Mouse (Mus musculus) liver, adult (tissue): ENCODE results near the gene Diexf.

Source experiments
- GATA4 ChIP-seq: IDR thresholded peaks from 2 replicates; pipeline ENCODE4 v1.6.1; 2014; ENCODE audit warnings: mild to moderate bottlenecking, low read length; ENCODE audit not compliant: insufficient replicate concordance

Diexf gene

DNA sequence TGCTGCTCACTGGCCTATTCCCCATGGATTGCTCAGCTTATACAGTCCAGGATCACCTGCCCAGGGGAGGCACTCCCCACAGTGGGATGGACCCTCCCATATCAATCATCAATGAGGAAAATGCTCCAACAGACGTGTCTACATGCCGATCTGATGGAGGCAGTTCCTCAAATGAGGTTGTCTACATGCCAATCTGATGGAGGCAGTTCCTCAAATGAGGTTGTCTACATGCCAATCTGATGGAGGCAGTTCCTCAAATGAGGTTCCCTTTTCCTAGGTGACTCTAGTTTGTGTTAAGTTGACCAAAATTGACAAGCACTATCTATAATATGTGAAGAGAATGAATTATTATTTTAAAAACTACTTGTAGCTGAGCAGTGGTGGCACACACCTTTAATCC is 69.9 kb downstream of the Diexf start:
- TF ChIP-seq GATA4, result no peak

DNA sequence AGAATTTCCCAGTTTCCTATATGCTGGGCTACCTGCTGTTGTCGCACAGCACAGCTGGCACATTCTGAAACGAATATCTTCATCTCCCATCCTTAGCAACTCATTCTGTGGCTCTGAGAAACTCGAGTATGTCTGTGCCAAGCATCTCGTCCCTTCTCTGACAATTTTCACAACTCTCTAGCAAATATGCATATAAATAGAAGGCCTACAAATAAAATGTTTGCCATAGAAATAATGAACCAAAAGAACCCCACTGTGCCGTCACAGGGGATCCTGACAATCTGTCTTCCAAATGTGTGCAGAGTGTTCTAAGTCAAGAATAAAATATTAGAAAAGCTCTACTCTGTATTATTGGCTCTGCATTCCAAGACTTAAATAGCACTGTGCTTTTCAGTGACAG is 70.5 kb downstream of the Diexf start:
- no peak for TF ChIP-seq GATA4

DNA sequence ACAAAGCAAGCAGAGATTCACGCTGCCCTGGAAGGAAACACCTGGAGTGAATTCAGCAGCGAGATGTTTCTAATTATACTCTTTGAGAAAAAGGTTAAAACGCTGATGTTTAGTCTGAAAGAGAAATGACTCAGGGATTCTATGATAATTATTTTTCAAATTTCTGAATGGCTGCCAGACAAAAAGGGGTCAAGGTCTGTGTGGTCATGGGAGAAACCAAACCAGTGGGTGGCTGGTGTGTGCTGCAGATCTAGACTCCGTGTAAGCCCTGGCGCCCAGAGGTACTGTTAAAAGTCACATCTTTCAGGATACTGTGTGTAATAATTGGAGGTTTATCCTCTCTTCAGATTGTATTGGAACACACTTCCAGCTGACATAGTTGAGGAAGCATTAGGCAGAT is 75.7 kb downstream of the Diexf start:
- TF ChIP-seq GATA4, result no peak

DNA sequence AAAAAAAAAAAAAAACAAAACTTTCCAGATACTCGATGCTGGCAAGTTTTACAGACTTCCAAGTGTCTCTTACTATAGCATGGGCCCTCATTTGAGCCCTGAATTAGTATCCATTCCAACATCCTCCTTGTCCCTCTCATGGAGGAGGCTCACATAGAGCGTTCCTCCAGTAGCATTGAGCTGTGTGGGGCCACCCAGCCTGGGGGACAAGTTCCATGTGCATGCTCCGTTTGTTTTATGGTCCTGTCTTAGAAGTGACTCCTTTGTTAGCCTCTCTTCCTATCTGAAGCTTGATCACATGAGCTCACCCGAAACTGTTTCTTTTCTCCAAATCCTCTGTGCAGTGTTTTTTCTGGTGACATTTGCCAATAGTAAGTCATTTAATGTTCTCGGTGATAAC is 77.0 kb downstream of the Diexf start:
- TF ChIP-seq GATA4, result no peak

DNA sequence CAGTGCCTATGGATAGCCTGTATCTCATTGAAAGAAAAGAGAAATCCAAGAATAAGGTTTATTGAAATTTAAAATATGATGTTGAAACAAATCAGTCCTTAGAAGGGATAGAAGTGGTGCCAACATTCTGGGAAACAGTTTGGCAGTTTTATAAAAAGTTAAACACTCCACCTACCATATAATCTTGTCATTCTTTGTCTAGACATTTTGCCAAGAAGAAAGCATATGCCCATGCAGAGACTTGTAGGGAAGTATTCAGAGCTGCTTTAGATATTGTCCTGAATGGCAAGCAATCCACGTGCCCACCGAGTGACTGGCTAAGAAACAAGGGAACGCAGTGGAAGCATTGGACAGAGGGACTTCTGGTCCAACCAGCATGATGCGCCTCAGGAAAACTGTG is 82.5 kb downstream of the Diexf start:
- TF ChIP-seq GATA4, result no peak

DNA sequence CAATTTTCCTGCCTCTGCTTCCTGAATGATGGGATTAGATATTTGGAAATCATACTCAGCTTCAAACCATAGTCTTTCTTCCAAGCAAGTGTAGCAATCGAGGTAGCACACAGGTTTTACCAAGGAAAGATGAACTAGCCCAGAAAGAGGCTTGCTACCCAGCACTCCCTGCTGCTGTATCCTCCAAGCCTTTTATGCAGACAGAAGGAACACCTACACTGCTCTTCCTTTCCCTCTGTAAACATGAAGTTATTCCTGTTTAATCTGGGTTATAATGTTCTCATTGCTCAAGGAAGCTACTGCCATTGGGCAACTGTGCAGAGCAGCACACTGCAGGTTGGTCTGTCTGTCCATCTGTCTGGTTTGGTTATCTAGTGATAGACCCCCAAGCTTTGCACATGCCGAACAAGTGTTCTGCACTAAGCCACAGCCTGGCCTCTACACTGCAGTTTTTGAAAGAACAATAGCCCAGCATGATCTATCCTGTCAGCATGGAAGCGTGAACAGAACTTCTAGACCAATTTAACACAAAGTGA is 87.2 kb downstream of the Diexf start:
- TF ChIP-seq GATA4, result no peak
